Mouse (Mus musculus) embryonic facial prominence, embryonic 14.5 days (tissue): ENCODE measurements around the gene Tmc1. TPM values are rescaled to one million over a fixed set of nuclear protein-coding genes. Genes with fewer than 3 reads are reported as not detected.

Experiments used
- ATAC-seq: fragments of 200-750 bp; cut with Nextera tagmentation; 2 replicates; pipeline ENCODE4 v1.8.0; 2017; ENCODE audit warnings: low read depth, moderate number of reproducible peaks, moderate TSS enrichment
- DNase-seq: peaks from one replicate; pipeline ENCODE4 v3.0.0-alpha.2; 2015; ENCODE audit warnings: low spot score
- H3K27ac ChIP-seq: fragments of 300-500 bp; sonication (generic); replicated peaks from 2 replicates; pipeline ENCODE4 v1.5.1; 2014; ENCODE audit warnings: low read depth, mild to moderate bottlenecking, low read length, moderate library complexity
- H3K27me3 ChIP-seq: fragments of 300-500 bp; sonication (generic); replicated peaks from 2 replicates; pipeline ENCODE4 v1.6.1; 2014; ENCODE audit warnings: low read length; ENCODE audit not compliant: control insufficient read depth, insufficient read depth
- H3K36me3 ChIP-seq: fragments of 300-500 bp; sonication (generic); 2 replicates; pipeline ENCODE4 v1.6.1; 2014; ENCODE audit warnings: low read length, mixed read lengths; ENCODE audit not compliant: control insufficient read depth, insufficient read depth
- H3K4me1 ChIP-seq: fragments of 300-500 bp; sonication (generic); 2 replicates; pipeline ENCODE4 v1.6.1; 2014; ENCODE audit warnings: antibody characterized with exemption, low read length; ENCODE audit not compliant: control insufficient read depth, insufficient read depth
- H3K4me2 ChIP-seq: fragments of 300-500 bp; sonication (generic); 2 replicates; pipeline ENCODE4 v1.6.1; 2014; ENCODE audit warnings: low read depth, mild to moderate bottlenecking, low read length, moderate library complexity, mixed read lengths
- H3K4me3 ChIP-seq: fragments of 300-500 bp; sonication (generic); 2 replicates; pipeline ENCODE4 v1.5.1; 2014; ENCODE audit warnings: low read depth, mild to moderate bottlenecking, low read length
- H3K9ac ChIP-seq: fragments of 300-500 bp; sonication (generic); 2 replicates; pipeline ENCODE4 v1.6.1; 2014; ENCODE audit warnings: low read depth, mild to moderate bottlenecking, low read length, moderate library complexity, mixed read lengths
- H3K9me3 ChIP-seq: fragments of 300-500 bp; sonication (generic); 2 replicates; pipeline ENCODE4 v1.6.1; 2016; ENCODE audit warnings: low read length; ENCODE audit not compliant: control insufficient read depth
- WGBS: fragments of 180-500 bp; shearing (Covaris S2); extraction: QIAGEN DNeasy Blood & Tissue Kit; methylation state at CpG from one replicate; pipeline ENCODE4 v1.1.7; 2014; 5-methylcytosine and 5-hydroxymethylcytosine counted together
- polyA plus RNA-seq: library from polyadenylated mRNA; unstranded; fragments of >200 nt; fragmentation: Nextera tagmentation; extraction: Ambion mirVana; gene quantifications from 2 replicates; pipeline ENCODE4 v1.2.1, GENCODE M21; 2014

The Tmc1 gene
- polyA plus RNA-seq, 1 experiment from 2014 or later: 0.11 TPM

DNA sequence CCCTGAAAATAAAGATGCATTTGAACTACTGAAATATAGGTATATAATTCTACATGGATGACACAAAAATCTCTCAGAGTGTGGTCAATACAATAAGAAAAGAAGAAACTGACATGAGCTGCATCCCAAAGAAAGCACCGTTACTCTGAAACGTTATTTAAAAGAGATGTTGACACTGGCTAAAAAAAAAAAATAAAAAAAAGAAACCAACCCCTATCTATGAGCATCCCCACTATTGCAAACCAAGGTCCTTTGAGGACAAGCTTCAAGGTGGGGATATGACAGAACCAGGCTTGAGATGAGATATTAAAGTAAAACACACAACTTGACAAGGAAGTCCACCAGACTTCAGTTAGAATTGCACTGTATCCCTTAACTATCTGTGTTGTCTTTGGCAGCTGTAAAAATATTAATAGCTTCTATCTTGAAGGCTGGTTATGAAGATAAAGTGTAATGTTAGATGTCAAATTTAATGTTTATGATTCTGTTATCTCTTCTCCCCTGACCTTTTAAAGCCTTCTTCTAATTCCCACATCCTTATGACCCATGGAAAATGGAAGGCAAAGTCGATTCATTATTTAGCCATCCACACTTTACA is 106.4 kb downstream of the Tmc1 start:
- Histone ChIP-seq H3K4me3 (no peak overlapping the region), H3K36me3 (no peaks in the 10 kb centered on the region), H3K4me1 (no peaks in the 10 kb centered on the region), H3K27ac (no peak overlapping the region), H3K27me3 (no peaks in the 10 kb centered on the region), H3K9me3 (no peaks in the 10 kb centered on the region), H3K4me2 (no peak overlapping the region), H3K9ac (no peak overlapping the region)
- 79% methylated on average over 3 of the region's 3 CpGs for WGBS
- ATAC-seq (no peak), DNase-seq (no peak)

DNA sequence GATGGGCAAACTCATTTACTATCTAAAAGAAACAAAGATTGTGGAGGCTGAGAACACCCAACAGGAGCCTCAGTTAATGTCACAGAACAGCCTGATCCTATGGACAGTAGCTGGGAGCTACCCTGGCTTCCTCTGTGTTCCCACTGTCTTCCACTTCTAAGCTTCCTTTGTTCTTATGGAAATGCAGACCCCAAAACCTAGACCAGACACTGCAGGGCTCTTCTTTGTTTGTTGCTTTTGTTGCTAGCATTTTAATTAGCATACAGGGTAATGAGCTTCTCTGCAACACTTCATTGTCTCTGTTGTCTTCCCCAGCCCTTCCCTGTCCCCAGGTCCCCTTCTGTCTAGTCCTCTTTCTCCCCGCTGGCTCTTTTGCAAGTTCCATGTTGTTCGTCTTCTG is 116.6 kb downstream of the Tmc1 start:
- Histone ChIP-seq H3K4me2 (no peak overlapping the region), H3K4me1 (peaks cover 3% of the 10 kb centered on the region; the same call in 1 of the 2 replicates), H3K36me3 (no peaks in the 10 kb centered on the region), H3K27ac (no peak overlapping the region), H3K9me3 (no peaks in the 10 kb centered on the region), H3K4me3 (no peak overlapping the region), H3K9ac (no peak overlapping the region), H3K27me3 (no peaks in the 10 kb centered on the region)
- ATAC-seq (no peak), DNase-seq (no peak)
- 89% methylated on average over 2 of the region's 2 CpGs for WGBS

DNA sequence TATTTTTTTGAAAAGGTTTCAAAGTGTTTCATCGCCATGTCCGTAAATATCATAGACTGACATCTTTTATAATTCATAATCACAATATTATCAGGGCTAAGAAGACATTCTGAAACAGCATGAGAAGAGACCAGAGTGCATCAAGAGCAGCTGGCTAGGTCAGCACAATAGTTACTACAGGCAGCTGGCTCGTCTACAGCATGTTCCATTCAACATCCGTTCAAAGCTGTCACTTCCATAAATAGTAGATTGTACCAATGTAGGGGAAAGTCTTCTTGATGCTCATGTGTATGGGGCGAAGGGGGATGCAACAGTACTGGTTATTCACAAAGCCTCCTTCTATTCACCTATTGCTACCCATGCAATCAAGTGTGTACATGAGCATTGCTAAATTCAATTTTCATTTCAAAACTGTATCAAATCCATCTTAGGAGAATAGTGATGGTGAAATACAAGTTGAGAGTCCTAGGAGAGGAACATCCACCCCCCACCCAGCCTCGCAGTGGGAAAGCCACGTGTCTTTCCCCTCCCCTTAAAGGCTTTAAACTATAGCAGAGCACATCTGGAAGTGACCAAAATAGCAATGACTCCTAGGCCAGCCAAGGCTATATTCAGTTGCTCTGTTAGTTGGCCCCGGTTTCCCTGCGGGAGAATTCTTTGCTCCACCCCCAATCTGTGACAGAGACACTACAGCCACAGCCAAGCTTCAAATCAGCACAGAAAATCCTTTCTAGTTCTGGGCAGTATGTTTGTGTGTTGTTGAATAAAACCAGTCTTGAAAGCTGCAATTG is 117.8 kb downstream of the Tmc1 start:
- Histone ChIP-seq H3K9ac (no peak overlapping the region), H3K4me3 (no peak overlapping the region), H3K27me3 (no peaks in the 10 kb centered on the region), H3K27ac (no peak overlapping the region), H3K9me3 (no peaks in the 10 kb centered on the region), H3K4me2 (no peak overlapping the region; the same call in 1 of the 2 replicates), H3K36me3 (no peaks in the 10 kb centered on the region), H3K4me1 (peaks cover 3% of the 10 kb centered on the region; the same call in 1 of the 2 replicates)
- 51% methylated on average over 9 of the region's 9 CpGs for WGBS
- ATAC-seq (no peak), DNase-seq (peak; percentile 75)

DNA sequence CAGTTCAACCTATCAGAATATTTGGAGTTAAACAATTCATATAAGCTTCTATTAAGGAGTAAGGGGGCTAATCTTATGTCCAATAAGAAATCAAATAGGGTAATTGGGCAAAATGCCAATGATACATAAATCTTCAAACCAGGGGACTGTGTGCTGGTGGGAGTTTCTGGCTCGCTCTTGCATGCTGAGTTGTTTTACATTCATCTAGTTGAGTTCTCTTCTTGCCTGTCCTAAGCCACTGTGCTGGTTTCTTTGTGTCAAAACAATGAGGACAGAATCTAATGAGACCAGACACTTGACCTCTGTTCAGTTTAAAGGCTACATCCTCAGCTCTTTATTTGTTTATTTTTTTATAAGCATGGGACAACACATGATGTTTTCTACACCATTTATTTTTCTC is 119.1 kb downstream of the Tmc1 start:
- 64% methylated on average over 1 of the region's 1 CpGs for WGBS
- Histone ChIP-seq H3K4me1 (peaks cover 3% of the 10 kb centered on the region; the same call in 1 of the 2 replicates), H3K27ac (no peak overlapping the region), H3K9ac (no peak overlapping the region), H3K36me3 (no peaks in the 10 kb centered on the region), H3K4me2 (no peak overlapping the region), H3K27me3 (no peaks in the 10 kb centered on the region), H3K4me3 (no peak overlapping the region), H3K9me3 (no peaks in the 10 kb centered on the region)
- DNase-seq: no peak
- ATAC-seq: no peak

DNA sequence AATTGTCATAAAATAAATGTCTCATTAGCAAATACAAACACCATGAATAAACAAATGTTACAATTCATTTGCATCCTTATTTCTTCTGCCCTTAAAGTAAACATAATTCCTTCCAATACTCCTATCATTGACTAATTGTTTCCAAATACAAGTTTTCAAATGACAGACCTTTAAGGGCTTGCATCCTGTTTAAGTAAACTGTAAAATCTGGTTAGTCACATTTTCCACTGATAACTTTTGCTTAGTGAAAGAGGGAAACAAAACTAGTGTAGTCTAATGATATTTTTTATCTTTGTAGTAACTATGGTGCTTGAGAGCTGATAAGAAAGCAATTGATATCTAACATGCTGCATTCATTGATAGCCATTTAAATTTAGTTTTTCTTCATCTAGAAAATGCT is 154.5 kb downstream of the Tmc1 start:
- Histone ChIP-seq H3K4me2 (no peak overlapping the region), H3K9ac (no peak overlapping the region), H3K27me3 (no peaks in the 10 kb centered on the region), H3K4me3 (no peak overlapping the region), H3K36me3 (no peaks in the 10 kb centered on the region), H3K9me3 (no peaks in the 10 kb centered on the region), H3K4me1 (no peaks in the 10 kb centered on the region), H3K27ac (no peak overlapping the region)
- ATAC-seq (no peak), DNase-seq (no peak)

DNA sequence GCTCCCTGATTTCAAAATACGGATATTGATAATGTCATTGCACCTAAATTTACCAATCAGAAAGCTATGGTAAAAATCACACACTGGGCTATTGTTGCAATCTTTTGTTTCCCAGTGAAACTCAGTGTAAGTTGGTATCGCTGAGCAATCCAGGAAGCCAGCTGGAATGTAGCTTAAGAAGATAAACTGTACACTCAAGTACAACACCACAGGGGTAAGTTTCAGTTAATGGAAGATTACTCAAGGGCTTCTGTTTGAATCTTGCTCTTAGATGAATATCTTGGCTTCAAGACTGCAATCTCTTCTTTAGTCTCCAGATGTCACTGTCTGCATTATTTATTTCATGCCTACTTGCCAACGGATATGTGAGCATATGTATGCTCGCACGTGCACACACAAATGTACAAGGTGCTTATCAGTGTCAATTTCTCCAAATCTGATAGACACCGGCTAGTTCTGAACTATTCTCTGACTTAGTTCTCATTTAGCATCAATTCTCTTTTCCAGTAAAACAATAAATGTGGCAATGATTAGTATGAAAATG is 156.4 kb downstream of the Tmc1 start:
- Histone ChIP-seq H3K4me2 (no peak overlapping the region), H3K9me3 (no peaks in the 10 kb centered on the region), H3K36me3 (no peaks in the 10 kb centered on the region), H3K9ac (no peak overlapping the region), H3K4me1 (no peaks in the 10 kb centered on the region), H3K4me3 (no peak overlapping the region), H3K27ac (no peak overlapping the region), H3K27me3 (no peaks in the 10 kb centered on the region)
- DNase-seq (peak; percentile 67), ATAC-seq (no peak)
- 31% methylated on average over 6 of the region's 6 CpGs for WGBS

DNA sequence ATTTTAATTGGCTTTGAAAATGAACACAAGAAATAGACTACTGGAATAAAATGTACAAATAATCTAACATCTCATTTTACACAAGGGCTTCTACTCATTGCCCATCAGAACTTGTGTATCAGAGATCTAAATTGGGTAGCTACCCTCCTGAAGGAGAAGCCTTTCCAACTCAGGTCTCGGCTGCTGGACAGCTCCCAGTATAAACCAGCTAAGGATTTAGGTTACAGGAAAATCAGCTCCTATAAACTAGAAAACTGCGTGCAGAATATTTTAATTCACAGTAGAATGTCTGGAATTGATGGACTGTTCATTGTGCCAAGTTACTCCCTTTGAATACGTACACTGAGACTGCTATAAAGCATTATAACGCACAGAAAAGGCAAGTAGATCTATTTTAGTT is 158.0 kb downstream of the Tmc1 start:
- H3K4me2 ChIP-seq: no peak overlapping the region
- no peak overlapping the region for H3K9ac ChIP-seq
- no peak overlapping the region for H3K27ac ChIP-seq
- DNase-seq (peak; percentile 74), ATAC-seq (no peak)
- no peaks in the 10 kb centered on the region for H3K36me3 ChIP-seq
- H3K9me3 ChIP-seq: no peaks in the 10 kb centered on the region
- no peaks in the 10 kb centered on the region for H3K27me3 ChIP-seq
- 31% methylated on average over 4 of the region's 4 CpGs for WGBS
- no peaks in the 10 kb centered on the region for H3K4me1 ChIP-seq
- H3K4me3 ChIP-seq: no peak overlapping the region

DNA sequence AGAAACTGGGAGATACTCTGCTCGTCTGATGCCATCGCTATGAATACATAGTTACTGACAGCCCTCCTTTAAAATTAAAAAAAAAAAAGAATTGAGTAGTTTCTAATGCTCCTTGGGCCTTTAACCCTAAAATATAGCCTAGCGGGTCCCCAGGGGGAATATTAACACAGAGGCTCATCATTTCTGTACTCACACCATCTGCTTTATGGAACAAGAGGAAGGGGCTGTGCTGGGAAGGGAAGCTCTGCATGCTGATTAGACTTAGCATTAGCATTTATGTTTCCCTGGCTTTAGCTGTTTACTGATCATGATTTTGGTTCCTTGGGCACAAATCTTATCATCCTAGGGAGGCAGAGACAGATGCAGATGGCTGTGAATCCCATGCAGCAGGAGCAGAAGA is 159.0 kb downstream of the Tmc1 start:
- Histone ChIP-seq H3K4me1 (no peaks in the 10 kb centered on the region), H3K27me3 (no peaks in the 10 kb centered on the region), H3K4me2 (no peak overlapping the region), H3K27ac (no peak overlapping the region), H3K36me3 (no peaks in the 10 kb centered on the region), H3K9me3 (no peaks in the 10 kb centered on the region), H3K9ac (no peak overlapping the region), H3K4me3 (no peak overlapping the region)
- DNase-seq (no peak), ATAC-seq (no peak)
- WGBS: 86% methylated on average over 3 of the region's 3 CpGs
